Mouse (Mus musculus) heart, embryonic 14.5 days (tissue): Measurements from ENCODE around the gene Phactr3. TPM values are rescaled to one million over a fixed set of nuclear protein-coding genes. Genes with fewer than 3 reads are reported as not detected.

Experiments
- ATAC-seq: fragments of 200-750 bp; cut with Nextera tagmentation; 2 replicates; pipeline ENCODE4 v1.8.0; 2017; ENCODE audit warnings: low read depth, moderate TSS enrichment; ENCODE audit not compliant: insufficient number of reproducible peaks, insufficient read depth, low FRiP score
- H3K27ac ChIP-seq, 2 experiments: fragments of 200-500 bp in 1 of 2; fragments of 300-500 bp in 1 of 2; sonication (generic) in 1 of 2; replicated peaks in 1 of 2; 2 replicates each; pipeline ENCODE4 v1.5.1; 2012 to 2014; ENCODE audit warnings: low read depth in 2 of 2, low read length in 2 of 2, control low read depth in 1 of 2, mild to moderate bottlenecking in 1 of 2, mixed read lengths in 1 of 2; ENCODE audit not compliant: control insufficient read depth in 1 of 2, insufficient read depth in 1 of 2
- H3K27me3 ChIP-seq: fragments of 300-500 bp; sonication (generic); 2 replicates; pipeline ENCODE4 v1.6.1; 2014; ENCODE audit warnings: mild to moderate bottlenecking, low read length, control low read depth; ENCODE audit not compliant: control insufficient read depth, insufficient read depth
- H3K36me3 ChIP-seq: fragments of 300-500 bp; sonication (generic); 2 replicates; pipeline ENCODE4 v1.6.1; 2014; ENCODE audit warnings: mild to moderate bottlenecking, control low read depth, low read length, mixed read lengths; ENCODE audit not compliant: control insufficient read depth, insufficient read depth
- H3K4me1 ChIP-seq, 2 experiments: fragments of 200-500 bp in 1 of 2; fragments of 300-500 bp in 1 of 2; sonication (generic) in 1 of 2; 2 replicates each; pipeline ENCODE4 v1.6.1; 2012 to 2014; ENCODE audit warnings: low read length in 2 of 2, control low read depth in 1 of 2, mixed read lengths in 1 of 2; ENCODE audit not compliant: control insufficient read depth in 2 of 2, insufficient read depth in 2 of 2
- H3K4me2 ChIP-seq: fragments of 300-500 bp; sonication (generic); 2 replicates; pipeline ENCODE4 v1.6.1; 2014; ENCODE audit warnings: mild to moderate bottlenecking, low read length
- H3K4me3 ChIP-seq, 2 experiments: fragments of 200-500 bp in 1 of 2; fragments of 300-500 bp in 1 of 2; sonication (generic) in 1 of 2; 2 replicates each; pipeline ENCODE4 v1.5.1; 2012 to 2014; ENCODE audit warnings: low read length in 2 of 2, mild to moderate bottlenecking in 2 of 2, control low read depth in 1 of 2, low read depth in 1 of 2, moderate library complexity in 1 of 2; ENCODE audit not compliant: control insufficient read depth in 1 of 2, insufficient read depth in 1 of 2
- H3K9ac ChIP-seq: fragments of 300-500 bp; sonication (generic); 2 replicates; pipeline ENCODE4 v1.6.1; 2014; ENCODE audit warnings: mild to moderate bottlenecking, low read length
- H3K9me3 ChIP-seq: fragments of 300-500 bp; sonication (generic); 2 replicates; pipeline ENCODE4 v1.6.1; 2016; ENCODE audit warnings: low read length, control low read depth; ENCODE audit not compliant: control insufficient read depth
- WGBS: fragments of 180-500 bp; shearing (Covaris S2); extraction: QIAGEN DNeasy Blood & Tissue Kit; methylation state at CpG from one replicate; pipeline ENCODE4 v1.1.7; 2014; 5-methylcytosine and 5-hydroxymethylcytosine counted together
- polyA plus RNA-seq: library from polyadenylated mRNA; unstranded; fragments of >200 nt; fragmentation: Nextera tagmentation; extraction: Ambion mirVana; gene quantifications from 2 replicates; pipeline ENCODE4 v1.2.1, GENCODE M21; 2014

Phactr3 gene
- polyA plus RNA-seq, 1 experiment from 2014 or later: 11.1 TPM

DNA sequence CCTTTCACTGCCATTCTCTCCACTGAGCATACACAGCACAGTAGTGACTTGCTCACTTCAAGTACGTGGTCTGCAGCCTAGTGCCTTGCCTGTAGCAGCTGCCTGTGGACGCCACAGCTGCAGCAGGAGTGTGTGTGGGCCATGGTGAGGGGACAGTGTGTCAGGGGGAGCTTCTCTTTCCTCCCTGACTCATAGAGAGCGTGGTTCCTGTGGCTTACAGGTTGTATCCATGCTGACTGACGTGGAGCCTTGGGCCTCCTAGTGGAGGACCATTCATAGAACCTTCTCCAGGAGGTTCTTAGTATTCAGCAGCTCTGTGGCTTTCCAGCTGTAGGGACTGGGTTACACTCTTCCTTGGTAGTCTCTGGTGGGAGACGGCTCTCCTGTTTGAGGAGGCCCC is 9.8 kb downstream of the Phactr3 start:
- H3K9me3 ChIP-seq: no peaks in the 10 kb centered on the region
- H3K4me2 ChIP-seq: no peak overlapping the region
- no peaks in the 10 kb centered on the region for H3K27me3 ChIP-seq
- H3K9ac ChIP-seq: no peak overlapping the region
- peaks cover 4% of the 10 kb centered on the region in 2 experiments; a peak in 2 of 4 replicates for H3K4me1 ChIP-seq
- H3K36me3 ChIP-seq: no peaks in the 10 kb centered on the region
- H3K27ac ChIP-seq: no peak overlapping the region
- ATAC-seq: peak; percentile 18; the same call in 1 of the 2 replicates
- no peak overlapping the region for H3K4me3 ChIP-seq
- 73% methylated on average over 5 of the region's 5 CpGs for WGBS

DNA sequence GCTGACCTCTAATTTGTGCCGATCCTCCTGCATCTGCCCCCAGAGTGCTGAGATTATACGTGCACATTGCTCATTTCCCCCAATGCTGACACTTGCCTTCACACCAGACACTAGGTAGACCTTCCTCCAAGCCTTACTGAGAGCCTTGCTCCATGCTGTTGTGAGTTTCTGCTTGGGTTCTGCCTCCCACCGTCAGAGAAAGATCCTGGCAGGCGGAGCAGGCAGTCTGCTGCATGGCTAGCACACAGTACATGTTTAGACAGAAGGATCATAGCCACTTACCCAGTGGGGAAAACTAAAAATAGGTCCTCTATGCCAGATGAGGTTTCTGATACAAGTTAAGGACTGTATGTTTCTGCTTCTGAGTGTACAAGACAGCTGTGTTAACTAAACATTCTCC is 10.4 kb downstream of the Phactr3 start:
- H3K27me3 ChIP-seq: no peaks in the 10 kb centered on the region
- H3K9ac ChIP-seq: no peak overlapping the region
- no peak overlapping the region for H3K4me3 ChIP-seq
- no peak overlapping the region for H3K27ac ChIP-seq
- H3K4me1 ChIP-seq: peaks cover 4% of the 10 kb centered on the region in 2 experiments; a peak in 2 of 4 replicates
- no peak overlapping the region for H3K4me2 ChIP-seq
- H3K9me3 ChIP-seq: no peaks in the 10 kb centered on the region
- no peaks in the 10 kb centered on the region for H3K36me3 ChIP-seq
- no peak for ATAC-seq
- WGBS: 43% methylated on average over 4 of the region's 4 CpGs

DNA sequence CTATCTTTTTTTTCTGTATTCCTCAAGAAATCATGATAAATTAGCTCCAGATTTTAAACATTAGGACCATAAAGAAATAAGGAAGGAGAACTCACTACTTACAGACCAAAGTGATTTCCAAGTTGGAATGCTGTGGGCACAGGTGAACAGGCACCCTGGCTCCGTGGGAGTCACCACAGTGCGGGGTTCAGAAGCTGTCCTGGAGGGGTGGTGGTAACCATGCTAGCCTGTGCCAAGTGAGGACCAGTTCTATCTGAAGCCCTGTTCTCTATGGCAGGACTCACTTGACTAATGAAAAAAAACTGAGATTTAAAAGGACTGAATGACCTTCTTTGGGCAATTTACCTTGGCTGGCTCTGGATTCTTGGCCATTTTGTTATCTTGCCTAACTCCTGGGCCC is 10.9 kb downstream of the Phactr3 start:
- Histone ChIP-seq H3K27me3 (no peaks in the 10 kb centered on the region), H3K4me2 (no peak overlapping the region), H3K4me3 (no peak overlapping the region), H3K27ac (no peak overlapping the region), H3K36me3 (no peaks in the 10 kb centered on the region), H3K4me1 (peaks cover 4% of the 10 kb centered on the region in 2 experiments; a peak in 2 of 4 replicates), H3K9ac (no peak overlapping the region), H3K9me3 (no peaks in the 10 kb centered on the region)
- WGBS: 80% methylated on average over 2 of the region's 2 CpGs
- no peak for ATAC-seq

DNA sequence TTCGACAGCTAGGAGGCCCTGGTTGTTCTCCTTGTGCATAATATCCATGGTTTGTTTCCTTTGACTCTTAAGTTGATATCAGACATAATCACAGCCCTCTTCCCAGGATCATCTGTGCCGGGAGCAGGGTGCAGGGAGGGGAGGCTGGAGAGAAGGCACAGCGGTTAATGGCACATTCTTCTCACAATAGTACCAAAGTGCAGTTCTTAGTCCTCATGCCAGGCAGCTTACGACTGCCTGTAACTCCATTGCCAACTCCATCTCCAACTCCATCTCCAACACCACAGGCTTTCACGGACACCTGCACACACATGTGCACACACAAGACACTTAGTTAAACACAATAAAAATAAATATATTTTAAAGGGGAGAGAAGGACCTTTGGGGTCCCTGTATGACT is 11.8 kb downstream of the Phactr3 start:
- H3K4me1 ChIP-seq: peaks cover 4% of the 10 kb centered on the region in 2 experiments; a peak in 2 of 4 replicates
- ATAC-seq: no peak
- 79% methylated on average over 5 of the region's 5 CpGs for WGBS
- no peaks in the 10 kb centered on the region for H3K9me3 ChIP-seq
- H3K4me3 ChIP-seq: no peak overlapping the region
- H3K4me2 ChIP-seq: no peak overlapping the region
- no peaks in the 10 kb centered on the region for H3K36me3 ChIP-seq
- H3K27me3 ChIP-seq: no peaks in the 10 kb centered on the region
- no peak overlapping the region for H3K27ac ChIP-seq
- no peak overlapping the region for H3K9ac ChIP-seq

DNA sequence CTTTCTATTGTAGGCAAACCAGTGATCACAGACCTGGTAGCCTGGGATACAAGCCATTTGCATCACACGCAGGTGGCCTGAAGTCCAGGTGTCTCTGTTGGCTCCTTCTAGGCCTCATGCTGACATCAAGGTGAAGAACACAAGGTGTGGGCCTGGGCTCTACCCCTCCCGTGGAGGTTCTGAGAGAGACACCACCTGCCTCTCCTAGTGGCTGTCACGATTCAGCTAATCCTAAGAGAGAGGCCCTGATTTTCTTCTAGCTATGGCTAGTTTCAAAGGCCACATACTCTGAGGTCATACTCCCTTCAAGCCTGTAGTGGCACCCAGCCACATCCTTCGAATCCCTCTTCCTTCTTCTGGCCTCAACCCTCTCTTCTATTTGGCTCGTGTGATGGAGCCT is 12.2 kb downstream of the Phactr3 start:
- no peaks in the 10 kb centered on the region for H3K9me3 ChIP-seq
- H3K36me3 ChIP-seq: no peaks in the 10 kb centered on the region
- 75% methylated on average over 5 of the region's 5 CpGs for WGBS
- H3K27me3 ChIP-seq: no peaks in the 10 kb centered on the region
- ATAC-seq: no peak
- H3K4me1 ChIP-seq: peaks cover 4% of the 10 kb centered on the region in 2 experiments; a peak in 2 of 4 replicates
- no peak overlapping the region for H3K4me3 ChIP-seq
- no peak overlapping the region for H3K27ac ChIP-seq
- H3K9ac ChIP-seq: no peak overlapping the region
- no peak overlapping the region for H3K4me2 ChIP-seq

DNA sequence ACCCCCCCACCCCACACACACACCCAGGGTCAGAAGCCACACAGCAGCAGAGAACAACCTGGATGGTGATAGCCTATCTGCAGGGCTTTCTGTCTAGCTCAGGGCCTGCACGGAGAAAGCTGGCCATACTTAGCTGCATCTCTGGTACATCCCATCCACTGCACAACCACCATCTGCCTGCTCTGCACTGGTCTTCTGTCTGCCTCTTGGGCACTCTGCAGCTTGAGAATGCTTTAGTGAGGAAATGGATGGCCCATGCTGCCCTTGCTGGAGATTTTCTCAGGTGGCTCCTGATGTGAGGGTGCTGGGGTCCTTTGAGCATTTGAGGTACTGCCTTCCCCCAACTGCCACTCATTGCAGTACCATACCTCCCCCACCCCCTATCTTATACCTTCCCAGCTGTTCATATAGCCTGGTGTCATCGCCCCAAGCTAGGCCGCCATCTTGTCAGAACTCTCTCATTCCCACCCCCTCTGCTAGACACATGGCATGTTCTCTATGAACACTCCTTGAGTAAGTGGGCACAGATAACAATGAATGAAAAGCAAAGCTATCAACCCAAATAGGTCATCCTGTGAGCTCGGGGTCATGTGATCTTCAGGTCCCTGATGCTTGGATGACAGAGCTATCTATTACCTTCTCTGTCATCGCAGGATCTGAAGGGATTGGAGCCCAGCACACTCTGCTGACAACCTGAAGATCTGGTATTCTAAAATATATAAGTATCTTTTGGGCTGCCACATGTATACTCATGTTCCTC is 13.0 kb downstream of the Phactr3 start:
- Histone ChIP-seq H3K9me3 (no peaks in the 10 kb centered on the region), H3K36me3 (no peaks in the 10 kb centered on the region), H3K9ac (no peak overlapping the region), H3K27ac (no peak overlapping the region), H3K4me2 (no peak overlapping the region), H3K27me3 (no peaks in the 10 kb centered on the region), H3K4me3 (no peak overlapping the region), H3K4me1 (peaks cover 4% of the 10 kb centered on the region in 2 experiments; a peak in 2 of 4 replicates)
- WGBS: 86% methylated on average over 5 of the region's 5 CpGs
- ATAC-seq: no peak

DNA sequence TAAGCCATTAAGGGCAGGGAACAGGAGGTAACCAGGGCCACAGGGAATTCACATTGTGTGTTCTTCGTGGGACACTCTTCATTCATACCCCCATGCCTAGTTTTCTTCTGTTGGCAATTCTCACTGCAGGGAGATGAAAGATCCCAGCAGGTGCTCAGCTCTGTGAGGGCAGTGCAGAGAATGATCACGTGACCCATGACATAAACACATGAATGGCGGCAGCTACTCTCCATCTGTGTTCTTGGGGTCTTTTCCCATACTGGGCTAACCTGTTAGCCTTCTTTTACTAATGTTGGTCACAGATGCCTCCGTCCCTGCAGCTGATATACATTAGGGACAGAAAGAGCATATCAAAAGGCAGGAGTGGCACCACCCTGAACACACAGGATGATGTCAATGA is 16.9 kb downstream of the Phactr3 start:
- H3K9ac ChIP-seq: no peak overlapping the region
- no peak overlapping the region for H3K4me2 ChIP-seq
- H3K36me3 ChIP-seq: no peaks in the 10 kb centered on the region
- no peak overlapping the region for H3K4me3 ChIP-seq
- peaks cover 21% of the 10 kb centered on the region for H3K27me3 ChIP-seq
- ATAC-seq: no peak
- H3K9me3 ChIP-seq: no peaks in the 10 kb centered on the region
- no peaks in the 10 kb centered on the region for H3K4me1 ChIP-seq
- no peak overlapping the region for H3K27ac ChIP-seq
- WGBS: 39% methylated on average over 4 of the region's 4 CpGs

DNA sequence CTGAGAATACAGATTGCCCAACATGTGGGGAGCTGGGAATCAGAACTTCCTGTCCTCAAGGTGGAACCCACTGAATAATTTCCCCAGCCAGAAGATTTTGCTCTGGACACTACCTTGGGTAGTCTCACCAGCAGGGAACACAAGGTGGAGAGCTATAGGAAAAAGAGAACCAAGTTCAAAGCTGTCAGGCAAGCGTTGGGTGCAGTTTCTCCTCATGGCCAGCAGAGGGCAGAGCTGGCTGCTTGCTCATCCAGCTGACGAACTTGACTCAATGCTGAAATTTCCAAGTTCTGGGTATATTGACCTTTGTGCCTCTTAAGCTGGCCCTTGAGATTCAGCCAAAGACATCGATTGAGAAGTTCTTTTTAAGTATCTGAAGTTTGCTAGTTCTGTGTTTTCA is 18.7 kb downstream of the Phactr3 start:
- Histone ChIP-seq H3K4me3 (no peak overlapping the region), H3K27ac (no peak overlapping the region), H3K27me3 (peaks cover 39% of the 10 kb centered on the region), H3K4me2 (no peak overlapping the region), H3K9ac (no peak overlapping the region), H3K4me1 (no peaks in the 10 kb centered on the region; a peak in 1 of 4 replicates), H3K36me3 (no peaks in the 10 kb centered on the region), H3K9me3 (no peaks in the 10 kb centered on the region)
- no peak for ATAC-seq
- WGBS: 5% methylated on average over 3 of the region's 3 CpGs
